Mouse (Mus musculus) small intestine, adult 2 months (tissue): ENCODE results near the gene Bbx.
A peak's percentile ranks its signal among the peaks of the same experiment; 100 is the strongest.

ENCODE experiments used
- CTCF ChIP-seq: fragments of 200-500 bp; IDR thresholded peaks from 2 replicates; pipeline ENCODE4 v1.5.1; 2012; ENCODE audit warnings: low read depth, mild to moderate bottlenecking, control low read depth, inconsistent platforms, low read length, moderate library complexity, mixed read lengths; ENCODE audit not compliant: insufficient replicate concordance, insufficient read length; ENCODE audit errors: extremely low read depth
- POLR2A ChIP-seq: fragments of 200-500 bp; IDR thresholded peaks from 2 replicates; pipeline ENCODE4 v1.6.1; 2012; ENCODE audit warnings: low read depth, mild to moderate bottlenecking, control low read depth, inconsistent platforms, low read length, moderate library complexity

DNA sequence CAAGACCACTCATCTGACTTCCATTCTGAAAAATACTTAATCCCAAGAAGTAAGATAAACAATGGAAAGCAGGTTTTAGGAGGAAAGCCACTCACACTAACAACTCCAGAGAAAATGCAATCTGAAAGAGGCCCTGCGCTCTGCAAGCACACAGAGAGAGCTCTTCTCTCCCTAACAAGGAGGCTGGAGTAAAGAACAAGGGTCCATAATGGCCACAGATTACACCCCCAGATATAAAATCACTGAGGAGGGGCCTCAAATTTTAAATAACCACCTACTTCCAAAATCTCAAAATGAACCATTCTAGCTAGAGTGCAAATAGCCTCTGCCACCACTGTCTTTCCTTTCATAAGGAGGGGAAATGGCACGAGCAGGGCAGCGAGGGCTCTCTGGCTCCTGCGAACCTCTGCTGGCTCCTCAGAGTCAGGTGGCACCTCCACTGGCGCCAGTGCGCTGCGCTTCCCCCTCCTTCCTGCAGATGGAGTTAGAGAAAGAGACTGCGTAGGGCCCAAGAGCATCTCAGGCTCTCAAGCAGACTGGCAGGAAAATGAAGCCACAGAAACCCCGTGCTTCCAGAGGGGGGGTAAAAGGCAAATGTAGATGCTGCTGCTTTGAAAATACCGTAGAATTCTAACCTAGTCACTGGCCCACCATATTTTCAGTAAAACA, 51.4 kb downstream of the Bbx start:
- peak; percentile 35; the same call in 1 of the 2 replicates for TF ChIP-seq CTCF
- no peak for TF ChIP-seq POLR2A
